Mouse (Mus musculus): ENCODE data around the gene Fam107b.

The Fam107b gene

GRCm38 (mm10) chr2:3788424-3788786 is 218.1 kb downstream of the Fam107b start:
- in situ Hi-C loops (cut with MboI; ENCODE audit: low pct_unique_long_range_greater_than_20kb in 1 of 2, low sequenced_read_pairs in 2 of 2, unreplicated experiment in 1 of 2): no loop called here

GRCm38 (mm10) chr2:3796543-3796942 is 226.3 kb downstream of the Fam107b start:
- in situ Hi-C loops (cut with MboI; ENCODE audit: low pct_unique_long_range_greater_than_20kb in 1 of 2, low sequenced_read_pairs in 2 of 2, unreplicated experiment in 1 of 2): loop anchor here in 1 of 2 experiments (10.0 kb wide), 1 partner anchor 172 kb away; no protein-coding TSS in a partner anchor

- in situ Hi-C loops (cut with MboI; ENCODE audit: low pct_unique_long_range_greater_than_20kb in 1 of 2, low sequenced_read_pairs in 2 of 2, unreplicated experiment in 1 of 2): loop anchor here in 1 of 2 experiments (10.0 to 25.0 kb wide), 2 partner anchors 175 to 263 kb away; no protein-coding TSS in a partner anchor
Measured at GRCm38 (mm10) chr2:3799767-3800554, 229.7 kb downstream of the Fam107b start.

- in situ Hi-C loops (cut with MboI; ENCODE audit: low pct_unique_long_range_greater_than_20kb in 1 of 2, low sequenced_read_pairs in 2 of 2, unreplicated experiment in 1 of 2): loop anchor here in 1 of 2 experiments (25.0 kb wide), 1 partner anchor 263 kb away; no protein-coding TSS in a partner anchor
Measured at GRCm38 (mm10) chr2:3800555-3800878, 230.2 kb downstream of the Fam107b start.

GRCm38 (mm10) chr2:3805742-3806141 is 235.5 kb downstream of the Fam107b start:
- in situ Hi-C loops (cut with MboI; ENCODE audit: low pct_unique_long_range_greater_than_20kb in 1 of 2, low sequenced_read_pairs in 2 of 2, unreplicated experiment in 1 of 2): loop anchor here in 1 of 2 experiments (25.0 kb wide), 1 partner anchor 268 kb away; no protein-coding TSS in a partner anchor

- in situ Hi-C loops (cut with MboI; ENCODE audit: low pct_unique_long_range_greater_than_20kb in 1 of 2, low sequenced_read_pairs in 2 of 2, unreplicated experiment in 1 of 2): loop anchor here in 1 of 2 experiments (25.0 kb wide), 1 partner anchor 273 kb away; no protein-coding TSS in a partner anchor
Measured at GRCm38 (mm10) chr2:3810321-3810720, 240.0 kb downstream of the Fam107b start.

- in situ Hi-C loops (cut with MboI; ENCODE audit: low pct_unique_long_range_greater_than_20kb in 1 of 2, low sequenced_read_pairs in 2 of 2, unreplicated experiment in 1 of 2): loop anchor here in 1 of 2 experiments (25.0 kb wide), 1 partner anchor 279 kb away; no protein-coding TSS in a partner anchor
Measured at GRCm38 (mm10) chr2:3816142-3816609, 245.9 kb downstream of the Fam107b start.

- in situ Hi-C loops (cut with MboI; ENCODE audit: low pct_unique_long_range_greater_than_20kb in 1 of 2, low sequenced_read_pairs in 2 of 2, unreplicated experiment in 1 of 2): loop anchor here in 1 of 2 experiments (25.0 kb wide), 1 partner anchor 280 kb away; no protein-coding TSS in a partner anchor
Measured at GRCm38 (mm10) chr2:3817626-3818025, 247.3 kb downstream of the Fam107b start.

- in situ Hi-C loops (cut with MboI; ENCODE audit: low pct_unique_long_range_greater_than_20kb in 1 of 2, low sequenced_read_pairs in 2 of 2, unreplicated experiment in 1 of 2): loop anchor here in 1 of 2 experiments (25.0 kb wide), 1 partner anchor 285 kb away; no protein-coding TSS in a partner anchor
Measured at GRCm38 (mm10) chr2:3822483-3823455, 252.5 kb downstream of the Fam107b start.
